Mouse (Mus musculus) left cerebral cortex, adult 18-20 months (tissue): ENCODE data around the gene Tmem94. TPM values are rescaled to one million over a fixed set of nuclear protein-coding genes. Genes with fewer than 3 reads are reported as not detected.

ENCODE experiments used
- microRNA-seq, 2 experiments: library from miRNA; unstranded; fragments of <30 nt; microRNA quantifications; one replicate each; pipeline ENCODE4 v1.2.0; 2021
- total RNA-seq, 2 experiments: library from RNA; stranded (reverse); gene quantifications; 2 replicates each; pipeline ENCODE4 v1.2.3; 2021

Gene Tmem94
- total RNA-seq, 2 experiments from 2014 or later = 62.9 to 65.2 TPM

Small RNAs within 50 kb of the gene (microRNA-seq; reads per million reads assigned to microRNA genes)
- gene Mir5621 = 2.7 to 5.5 reads per million in 2 experiments

Other genes with a start within 250 kb of the Tmem94 start
- 100 to 1,000 TPM; 272 to 305 TPM for gene Sumo2, start 229.2 kb upstream of the Tmem94 start, total RNA-seq
- gene Nup85, start 201.0 kb upstream of the Tmem94 start, total RNA-seq = 10 to 100 TPM; 44.2 to 49.3 TPM
- gene Mrps7, start 161.5 kb upstream of the Tmem94 start, total RNA-seq = 10 to 100 TPM; 52.8 to 54.1 TPM
- 10 to 100 TPM; 81.4 to 84.1 TPM for gene Gga3, start 161.4 kb upstream of the Tmem94 start, total RNA-seq
- 10 to 100 TPM; 15.4 to 16.1 TPM for gene Mif4gd, start 152.5 kb upstream of the Tmem94 start, total RNA-seq
- gene Slc25a19, start 137.1 kb upstream of the Tmem94 start, total RNA-seq = 10 to 100 TPM; 55.2 to 60.6 TPM
- 100 to 1,000 TPM; 204 to 206 TPM for gene Grb2, start 56.8 kb upstream of the Tmem94 start, total RNA-seq
- gene Caskin2, start 48.2 kb downstream of the Tmem94 start, total RNA-seq = 10 to 100 TPM; 17.7 to 18.6 TPM
- gene Tsen54, start 49.3 kb downstream of the Tmem94 start, total RNA-seq = 10 to 100 TPM; 14.0 to 14.5 TPM
- 1 to 10 TPM; 3.6 to 4.5 TPM for gene Llgl2, start 58.6 kb downstream of the Tmem94 start, total RNA-seq
- gene Myo15b, start 93.0 kb downstream of the Tmem94 start, total RNA-seq = under 1 TPM; 0.49 to 0.75 TPM
- under 1 TPM in 1 of 2 experiments, not detected in 1; 0.54 TPM for gene Smim5, start 134.5 kb downstream of the Tmem94 start, total RNA-seq
- not detected for gene Smim6, start 146.6 kb downstream of the Tmem94 start, total RNA-seq
- gene Sap30bp, start 167.8 kb downstream of the Tmem94 start, total RNA-seq = 10 to 100 TPM; 45.3 to 54.0 TPM
- 10 to 100 TPM; 25.9 to 27.4 TPM for gene Recql5, start 168.0 kb downstream of the Tmem94 start, total RNA-seq
- 1 to 10 TPM; 4.5 to 6.9 TPM for gene Itgb4, start 209.3 kb downstream of the Tmem94 start, total RNA-seq
- 10 to 100 TPM; 15.5 to 16.3 TPM for gene Galk1, start 247.3 kb downstream of the Tmem94 start, total RNA-seq